Mouse (Mus musculus): ENCODE measurements at regions not wholly inside any gene's neighbourhood (a gene's known extent, or its start where the extent isn't known, plus 50 kb on each side); places are given as distances from the start of the nearest gene placed in this dataset.

- 56% methylated on average over 5 of the region's 5 CpGs for WGBS
- no peak for ATAC-seq (ENCODE audit: low FRiP score)
- H3K4me2 ChIP-seq, result no peak overlapping the region
- H3K9ac ChIP-seq (ENCODE audit: low read length), result no peak overlapping the region
- H3K4me1 ChIP-seq (ENCODE audit: control insufficient read depth, insufficient read depth, low read length), result peaks cover 28% of the 10 kb centered on the region
- H3K27me3 ChIP-seq (ENCODE audit: control insufficient read depth, insufficient read depth, low read length), result peaks cover 55% of the 10 kb centered on the region
- H3K36me3 ChIP-seq (ENCODE audit: control insufficient read depth, insufficient read depth, low read length), result no peaks in the 10 kb centered on the region
- H3K4me3 ChIP-seq (ENCODE audit: low read depth, low read length), result no peak overlapping the region
- no peak overlapping the region for H3K27ac ChIP-seq (ENCODE audit: low read depth, low read length)
- DNase-seq (ENCODE audit: low spot score, missing footprints), result no peak
- H3K9me3 ChIP-seq (ENCODE audit: control insufficient read depth, low read length), result no peaks in the 10 kb centered on the region
Measured at GRCm38 (mm10) chr6:100435222-100435621, 147.9 kb upstream of the Rybp start.

GRCm38 (mm10) chr6:100433534-100433867 lies 146.2 kb upstream of the Rybp start:
- 19% methylated on average over 9 of the region's 9 CpGs for WGBS
- peaks cover 25% of the 10 kb centered on the region for H3K4me1 ChIP-seq (ENCODE audit: control insufficient read depth, insufficient read depth, low read length)
- no peak overlapping the region for H3K27ac ChIP-seq (ENCODE audit: low read depth, low read length)
- H3K4me2 ChIP-seq, result no peak overlapping the region
- H3K9ac ChIP-seq (ENCODE audit: low read length), result no peak overlapping the region
- no peak for DNase-seq (ENCODE audit: low spot score, missing footprints)
- ATAC-seq (ENCODE audit: low FRiP score), result 0 out of 2 replicates have a peak, but pooled peaks have one; percentile 2
- no peaks in the 10 kb centered on the region for H3K9me3 ChIP-seq (ENCODE audit: control insufficient read depth, low read length)
- H3K36me3 ChIP-seq (ENCODE audit: control insufficient read depth, insufficient read depth, low read length), result no peaks in the 10 kb centered on the region
- peaks cover 69% of the 10 kb centered on the region for H3K27me3 ChIP-seq (ENCODE audit: control insufficient read depth, insufficient read depth, low read length)
- no peak overlapping the region for H3K4me3 ChIP-seq (ENCODE audit: low read depth, low read length)

- no peak overlapping the region; the same call in 1 of the 2 replicates for H3K4me2 ChIP-seq
- no peaks in the 10 kb centered on the region for H3K36me3 ChIP-seq (ENCODE audit: control insufficient read depth, insufficient read depth, low read length)
- H3K27ac ChIP-seq (ENCODE audit: low read depth, low read length), result no peak overlapping the region
- peaks cover 71% of the 10 kb centered on the region for H3K27me3 ChIP-seq (ENCODE audit: control insufficient read depth, insufficient read depth, low read length)
- DNase-seq (ENCODE audit: low spot score, missing footprints), result peak; percentile 95
- peaks cover 22% of the 10 kb centered on the region for H3K4me1 ChIP-seq (ENCODE audit: control insufficient read depth, insufficient read depth, low read length)
- 8% methylated on average over 17 of the region's 17 CpGs for WGBS
- ATAC-seq (ENCODE audit: low FRiP score), result peak; percentile 89
- H3K4me3 ChIP-seq (ENCODE audit: low read depth, low read length), result no peak overlapping the region
- no peaks in the 10 kb centered on the region for H3K9me3 ChIP-seq (ENCODE audit: control insufficient read depth, low read length)
- H3K9ac ChIP-seq (ENCODE audit: low read length), result 0 out of 2 replicates have a peak overlapping the region, but pooled peaks have one; percentile 37
Measured at GRCm38 (mm10) chr6:100432688-100433533, 145.6 kb upstream of the Rybp start.

- Histone ChIP-seq H3K27ac (ENCODE audit: low read depth, low read length) (no peak overlapping the region), H3K4me3 (ENCODE audit: low read depth, low read length) (no peak overlapping the region), H3K9ac (ENCODE audit: low read length) (no peak overlapping the region), H3K27me3 (ENCODE audit: control insufficient read depth, insufficient read depth, low read length) (peaks cover 66% of the 10 kb centered on the region), H3K4me1 (ENCODE audit: control insufficient read depth, insufficient read depth, low read length) (peaks cover 19% of the 10 kb centered on the region), H3K9me3 (ENCODE audit: control insufficient read depth, low read length) (no peaks in the 10 kb centered on the region), H3K36me3 (ENCODE audit: control insufficient read depth, insufficient read depth, low read length) (no peaks in the 10 kb centered on the region), H3K4me2 (no peak overlapping the region)
- DNase-seq (ENCODE audit: low spot score, missing footprints) (no peak), ATAC-seq (ENCODE audit: low FRiP score) (no peak)
- WGBS, result 71% methylated on average over 4 of the region's 4 CpGs
Measured at GRCm38 (mm10) chr6:100430286-100430685, 143.0 kb upstream of the Rybp start.

- H3K27ac ChIP-seq (ENCODE audit: low read depth, low read length), result no peak overlapping the region
- 78% methylated on average over 6 of the region's 6 CpGs for WGBS
- no peak overlapping the region for H3K9ac ChIP-seq (ENCODE audit: low read length)
- H3K9me3 ChIP-seq (ENCODE audit: control insufficient read depth, low read length), result no peaks in the 10 kb centered on the region
- ATAC-seq (ENCODE audit: low FRiP score) (no peak), DNase-seq (ENCODE audit: low spot score, missing footprints) (no peak)
- no peak overlapping the region for H3K4me2 ChIP-seq
- no peak overlapping the region for H3K4me3 ChIP-seq (ENCODE audit: low read depth, low read length)
- H3K27me3 ChIP-seq (ENCODE audit: control insufficient read depth, insufficient read depth, low read length), result peaks cover 64% of the 10 kb centered on the region
- no peaks in the 10 kb centered on the region for H3K36me3 ChIP-seq (ENCODE audit: control insufficient read depth, insufficient read depth, low read length)
- peaks cover 19% of the 10 kb centered on the region for H3K4me1 ChIP-seq (ENCODE audit: control insufficient read depth, insufficient read depth, low read length)
Measured at GRCm38 (mm10) chr6:100429511-100429910, 142.2 kb upstream of the Rybp start.

- no peak overlapping the region for H3K27ac ChIP-seq (ENCODE audit: low read depth, low read length)
- H3K27me3 ChIP-seq (ENCODE audit: control insufficient read depth, insufficient read depth, low read length), result peaks cover 64% of the 10 kb centered on the region
- no peak overlapping the region for H3K4me3 ChIP-seq (ENCODE audit: low read depth, low read length)
- ATAC-seq (ENCODE audit: low FRiP score) (no peak), DNase-seq (ENCODE audit: low spot score, missing footprints) (no peak)
- no peak overlapping the region for H3K4me2 ChIP-seq
- H3K4me1 ChIP-seq (ENCODE audit: control insufficient read depth, insufficient read depth, low read length), result peaks cover 19% of the 10 kb centered on the region
- H3K9ac ChIP-seq (ENCODE audit: low read length), result no peak overlapping the region
- no peaks in the 10 kb centered on the region for H3K36me3 ChIP-seq (ENCODE audit: control insufficient read depth, insufficient read depth, low read length)
- 90% methylated on average over 6 of the region's 6 CpGs for WGBS
- no peaks in the 10 kb centered on the region for H3K9me3 ChIP-seq (ENCODE audit: control insufficient read depth, low read length)
Measured at GRCm38 (mm10) chr6:100428759-100429158, 141.5 kb upstream of the Rybp start.

GRCm38 (mm10) chr6:100425551-100425950 lies 138.3 kb upstream of the Rybp start:
- Histone ChIP-seq H3K9ac (ENCODE audit: low read length) (no peak overlapping the region), H3K36me3 (ENCODE audit: control insufficient read depth, insufficient read depth, low read length) (no peaks in the 10 kb centered on the region)

GRCm38 (mm10) chr6:100424788-100425403 lies 137.6 kb upstream of the Rybp start:
- no peak overlapping the region for H3K4me3 ChIP-seq (ENCODE audit: low read depth, low read length)
- 76% methylated on average over 12 of the region's 12 CpGs for WGBS
- no peak overlapping the region for H3K27ac ChIP-seq (ENCODE audit: low read depth, low read length)
- H3K9me3 ChIP-seq (ENCODE audit: control insufficient read depth, low read length), result no peaks in the 10 kb centered on the region
- H3K27me3 ChIP-seq (ENCODE audit: control insufficient read depth, insufficient read depth, low read length), result peaks cover 60% of the 10 kb centered on the region
- H3K4me1 ChIP-seq (ENCODE audit: control insufficient read depth, insufficient read depth, low read length), result peaks cover 14% of the 10 kb centered on the region
- ATAC-seq (ENCODE audit: low FRiP score), result no peak
- H3K9ac ChIP-seq (ENCODE audit: low read length), result no peak overlapping the region
- H3K36me3 ChIP-seq (ENCODE audit: control insufficient read depth, insufficient read depth, low read length), result no peaks in the 10 kb centered on the region
- no peak for DNase-seq (ENCODE audit: low spot score, missing footprints)
- H3K4me2 ChIP-seq, result no peak overlapping the region

More at GRCm38 (mm10) chr6:100425551-100425950, 138.3 kb upstream of the Rybp start:
- ATAC-seq (ENCODE audit: low FRiP score) (no peak), DNase-seq (ENCODE audit: low spot score, missing footprints) (no peak)
- H3K27me3 ChIP-seq (ENCODE audit: control insufficient read depth, insufficient read depth, low read length), result peaks cover 62% of the 10 kb centered on the region
- no peak overlapping the region for H3K4me2 ChIP-seq
- no peaks in the 10 kb centered on the region for H3K9me3 ChIP-seq (ENCODE audit: control insufficient read depth, low read length)
- no peak overlapping the region for H3K4me3 ChIP-seq (ENCODE audit: low read depth, low read length)
- H3K27ac ChIP-seq (ENCODE audit: low read depth, low read length), result no peak overlapping the region
- 70% methylated on average over 1 of the region's 1 CpGs for whole genome bisulfite sequencing
- H3K4me1 ChIP-seq (ENCODE audit: control insufficient read depth, insufficient read depth, low read length), result peaks cover 14% of the 10 kb centered on the region

GRCm38 (mm10) chr6:100424181-100424580 lies 136.9 kb upstream of the Rybp start:
- H3K4me3 ChIP-seq (ENCODE audit: low read depth, low read length), result no peak overlapping the region
- H3K27me3 ChIP-seq (ENCODE audit: control insufficient read depth, insufficient read depth, low read length), result peaks cover 54% of the 10 kb centered on the region
- no peak overlapping the region for H3K27ac ChIP-seq (ENCODE audit: low read depth, low read length)
- H3K4me2 ChIP-seq, result no peak overlapping the region
- DNase-seq (ENCODE audit: low spot score, missing footprints) (no peak), ATAC-seq (ENCODE audit: low FRiP score) (no peak)
- H3K36me3 ChIP-seq (ENCODE audit: control insufficient read depth, insufficient read depth, low read length), result no peaks in the 10 kb centered on the region
- no peaks in the 10 kb centered on the region for H3K9me3 ChIP-seq (ENCODE audit: control insufficient read depth, low read length)
- no peak overlapping the region for H3K9ac ChIP-seq (ENCODE audit: low read length)
- peaks cover 14% of the 10 kb centered on the region for H3K4me1 ChIP-seq (ENCODE audit: control insufficient read depth, insufficient read depth, low read length)
- WGBS, result 95% methylated on average over 6 of the region's 6 CpGs

Data from midbrain, embryonic 11.5 days (tissue).